Mouse (Mus musculus): ENCODE results near the gene Dnajc7. TPM values are rescaled to one million over a fixed set of nuclear protein-coding genes. Genes with fewer than 3 reads are reported as not detected.
A peak's percentile ranks its signal among the peaks of the same experiment; 100 is the strongest.

The Dnajc7 gene
- polyA plus RNA-seq, 1 experiment, result 56.5 TPM

GRCm38 (mm10) chr11:100640159-100640906 is 20.4 kb upstream of the Dnajc7 start:
- WGBS, result 8% methylated on average over 52 of the region's 52 CpGs
- peak; percentile 20; the same call in 1 of the 2 replicates for TF ChIP-seq CTCF (IDR thresholded peaks at IDR 0.05; ENCODE audit: insufficient read depth, low read length)
- no peak for TF ChIP-seq POLR2A (IDR thresholded peaks at IDR 0.05; ENCODE audit: borderline replicate concordance, extremely low read depth, low read depth, low read length)
- Histone ChIP-seq H3K4me1 (ENCODE audit: control insufficient read depth, insufficient read depth, low read length) (no peaks in the 10 kb centered on the region; the same call in 1 of the 2 replicates), H3K4me3 (replicated peaks; ENCODE audit: extremely low read depth, low read depth, low read length) (no peak overlapping the region)
- DNase-seq, result no peak

DNA sequence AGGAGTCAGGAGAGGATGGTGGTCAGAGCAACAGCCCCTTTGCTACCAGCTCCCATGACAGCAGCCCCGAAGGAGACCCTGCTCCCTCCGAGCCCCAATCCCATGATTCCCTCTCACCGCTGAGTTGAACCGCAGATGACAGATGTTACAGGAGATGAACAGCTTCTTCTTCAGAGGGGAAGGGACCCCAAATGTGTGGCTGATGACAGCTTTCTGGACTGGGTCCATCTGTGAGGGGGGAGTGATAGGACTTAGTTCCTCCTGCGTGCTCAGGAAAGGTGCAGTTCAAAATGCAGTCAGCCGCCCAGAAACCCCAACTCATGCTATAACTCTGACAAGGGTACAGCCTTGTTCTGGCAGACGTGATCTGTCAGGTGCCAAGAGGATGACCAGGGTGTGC is 14.6 kb upstream of the Dnajc7 start:
- TF ChIP-seq CTCF (IDR thresholded peaks at IDR 0.05; ENCODE audit: insufficient read depth, low read length) (no peak), POLR2A (IDR thresholded peaks at IDR 0.05; ENCODE audit: borderline replicate concordance, extremely low read depth, low read depth, low read length) (no peak)
- no peaks in the 10 kb centered on the region for H3K4me1 ChIP-seq (ENCODE audit: control insufficient read depth, insufficient read depth, low read length)
- no peak for DNase-seq
- 60% methylated on average over 7 of the region's 7 CpGs for WGBS
- no peak overlapping the region for H3K4me3 ChIP-seq (replicated peaks; ENCODE audit: extremely low read depth, low read depth, low read length)

DNA sequence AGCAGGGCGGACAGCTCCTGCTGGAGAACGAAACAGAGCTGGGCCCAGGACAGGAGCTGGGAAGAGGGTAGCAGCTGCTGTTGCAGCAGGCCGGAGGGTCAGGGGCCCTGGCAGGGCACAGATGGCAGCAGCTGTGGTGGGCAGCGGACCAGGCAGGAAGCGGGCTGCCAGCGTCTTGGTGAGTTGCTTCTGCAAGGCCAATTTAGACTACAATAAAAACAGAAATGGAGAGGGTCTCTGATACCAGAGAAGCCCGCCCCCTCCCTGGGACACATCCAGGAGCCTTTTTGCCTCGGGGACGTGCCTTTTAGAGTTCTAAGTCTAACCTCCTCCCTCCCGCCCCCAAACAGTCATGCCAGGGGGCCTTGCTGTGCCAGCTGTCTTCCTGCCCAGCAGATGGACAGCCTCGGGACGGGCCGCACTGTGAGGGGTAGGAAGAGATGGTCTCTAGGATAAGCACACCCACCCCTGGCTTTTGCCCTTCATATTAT is 8.9 kb upstream of the Dnajc7 start:
- 37% methylated on average over 13 of the region's 13 CpGs for WGBS
- H3K4me3 ChIP-seq (replicated peaks; ENCODE audit: extremely low read depth, low read depth, low read length), result no peak overlapping the region
- DNase-seq, result no peak
- no peak for TF ChIP-seq POLR2A (IDR thresholded peaks at IDR 0.05; ENCODE audit: borderline replicate concordance, extremely low read depth, low read depth, low read length)
- TF ChIP-seq CTCF (IDR thresholded peaks at IDR 0.05; ENCODE audit: insufficient read depth, low read length), result no peak
- peaks cover 11% of the 10 kb centered on the region for H3K4me1 ChIP-seq (ENCODE audit: control insufficient read depth, insufficient read depth, low read length)

GRCm38 (mm10) chr11:100628056-100628455 is 8.1 kb upstream of the Dnajc7 start:
- H3K4me1 ChIP-seq (ENCODE audit: control insufficient read depth, insufficient read depth, low read length), result peaks cover 12% of the 10 kb centered on the region
- H3K4me3 ChIP-seq (replicated peaks; ENCODE audit: extremely low read depth, low read depth, low read length), result no peak overlapping the region
- 83% methylated on average over 5 of the region's 5 CpGs for WGBS
- TF ChIP-seq CTCF (IDR thresholded peaks at IDR 0.05; ENCODE audit: insufficient read depth, low read length), result no peak
- TF ChIP-seq POLR2A (IDR thresholded peaks at IDR 0.05; ENCODE audit: borderline replicate concordance, extremely low read depth, low read depth, low read length), result no peak
- DNase-seq, result no peak

DNA sequence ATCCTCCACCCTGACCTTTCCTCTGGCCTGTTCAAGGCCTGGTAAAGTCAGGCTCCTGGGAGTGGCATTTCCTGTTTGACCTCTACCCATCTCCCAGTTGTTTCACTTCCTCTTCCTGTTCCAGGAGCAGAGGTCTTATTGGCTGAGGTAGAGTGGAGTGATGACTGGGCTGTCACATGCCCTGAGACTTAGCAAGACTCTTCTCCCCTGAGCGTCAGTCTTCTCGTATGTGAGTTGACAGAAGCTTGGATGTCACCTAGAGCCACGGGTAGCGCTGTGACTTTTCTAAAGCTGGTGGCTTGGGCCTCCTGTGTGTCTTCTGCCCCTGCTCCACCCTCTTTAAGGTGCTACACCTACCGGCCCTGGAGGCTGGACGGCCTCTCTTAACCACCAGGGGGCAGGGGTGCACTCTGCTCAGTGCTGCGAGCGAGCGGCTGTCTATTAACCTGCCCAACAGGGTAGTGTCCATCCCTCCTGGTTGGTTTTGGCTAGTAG is 6.8 kb upstream of the Dnajc7 start:
- Histone ChIP-seq H3K4me3 (replicated peaks; ENCODE audit: extremely low read depth, low read depth, low read length) (no peak overlapping the region), H3K4me1 (ENCODE audit: control insufficient read depth, insufficient read depth, low read length) (peaks cover 12% of the 10 kb centered on the region)
- 10% methylated on average over 9 of the region's 9 CpGs for WGBS
- DNase-seq, result peak; percentile 74
- TF ChIP-seq CTCF (IDR thresholded peaks at IDR 0.05; ENCODE audit: insufficient read depth, low read length) (peak; percentile 69), POLR2A (IDR thresholded peaks at IDR 0.05; ENCODE audit: borderline replicate concordance, extremely low read depth, low read depth, low read length) (no peak)

GRCm38 (mm10) chr11:100625754-100626700 is 6.1 kb upstream of the Dnajc7 start:
- H3K4me3 ChIP-seq (replicated peaks; ENCODE audit: extremely low read depth, low read depth, low read length), result no peak overlapping the region
- DNase-seq, result no peak
- TF ChIP-seq POLR2A (IDR thresholded peaks at IDR 0.05; ENCODE audit: borderline replicate concordance, extremely low read depth, low read depth, low read length) (no peak), CTCF (IDR thresholded peaks at IDR 0.05; ENCODE audit: insufficient read depth, low read length) (no peak)
- H3K4me1 ChIP-seq (ENCODE audit: control insufficient read depth, insufficient read depth, low read length), result peaks cover 12% of the 10 kb centered on the region
- WGBS, result 84% methylated on average over 23 of the region's 23 CpGs

GRCm38 (mm10) chr11:100623867-100624266 is 3.9 kb upstream of the Dnajc7 start:
- Histone ChIP-seq H3K4me1 (ENCODE audit: control insufficient read depth, insufficient read depth, low read length) (peaks cover 16% of the 10 kb centered on the region), H3K4me3 (replicated peaks; ENCODE audit: extremely low read depth, low read depth, low read length) (peak overlapping the region; percentile 47)
- whole genome bisulfite sequencing, result 26% methylated on average over 5 of the region's 5 CpGs
- TF ChIP-seq CTCF (IDR thresholded peaks at IDR 0.05; ENCODE audit: insufficient read depth, low read length) (no peak), POLR2A (IDR thresholded peaks at IDR 0.05; ENCODE audit: borderline replicate concordance, extremely low read depth, low read depth, low read length) (no peak)
- peak; percentile 51 for DNase-seq

DNA sequence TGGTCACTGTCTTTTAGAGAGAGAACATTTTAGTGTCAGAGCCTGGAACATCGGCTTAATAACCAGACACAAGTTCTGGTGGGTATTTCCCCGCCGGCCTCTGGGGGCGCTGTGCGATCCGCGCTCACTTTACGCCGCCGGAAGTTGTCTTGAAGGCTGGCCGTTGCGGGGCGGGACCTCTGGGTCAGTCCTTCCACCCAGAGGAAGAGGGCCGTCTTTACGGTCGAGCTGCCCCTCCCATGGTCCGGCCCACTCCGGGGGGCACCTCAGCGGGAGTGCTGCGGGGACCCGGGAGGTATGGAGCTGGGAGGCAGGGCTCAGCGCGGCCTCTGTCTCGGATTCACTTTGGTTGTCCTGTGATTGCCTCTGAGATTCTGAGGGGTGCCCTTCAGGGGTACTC is 2.7 kb upstream of the Dnajc7 start:
- under 1% methylated on average over 24 of the region's 24 CpGs for WGBS

GRCm38 (mm10) chr11:100619485-100619975 is 438 bp downstream of the Dnajc7 start:
- peak overlapping the region; percentile 96 for H3K4me3 ChIP-seq (replicated peaks; ENCODE audit: extremely low read depth, low read depth, low read length)
- H3K4me1 ChIP-seq (ENCODE audit: control insufficient read depth, insufficient read depth, low read length), result peaks cover 7% of the 10 kb centered on the region
- WGBS, result under 1% methylated on average over 40 of the region's 40 CpGs
- DNase-seq, result peak; percentile 93
- no peak for TF ChIP-seq CTCF (IDR thresholded peaks at IDR 0.05; ENCODE audit: insufficient read depth, low read length)
- TF ChIP-seq POLR2A (IDR thresholded peaks at IDR 0.05; ENCODE audit: borderline replicate concordance, extremely low read depth, low read depth, low read length), result peak; percentile 78; the same call in 1 of the 2 replicates

More for the DNA sequence above, 2.7 kb upstream of the Dnajc7 start:
- TF ChIP-seq POLR2A (IDR thresholded peaks at IDR 0.05; ENCODE audit: borderline replicate concordance, extremely low read depth, low read depth, low read length) (peak; percentile 83), CTCF (IDR thresholded peaks at IDR 0.05; ENCODE audit: insufficient read depth, low read length) (peak; percentile 64)
- peak overlapping the region; percentile 88 for H3K4me3 ChIP-seq (replicated peaks; ENCODE audit: extremely low read depth, low read depth, low read length)
- H3K4me1 ChIP-seq (ENCODE audit: control insufficient read depth, insufficient read depth, low read length), result peaks cover 16% of the 10 kb centered on the region
- DNase-seq, result peak; percentile 93
